Mouse (Mus musculus): ENCODE results near the gene Ecel1. TPM values are rescaled to one million over a fixed set of nuclear protein-coding genes. Genes with fewer than 3 reads are reported as not detected.

Gene Ecel1
- polyA plus RNA-seq, 1 experiment from 2014 or later: 0.20 TPM

DNA sequence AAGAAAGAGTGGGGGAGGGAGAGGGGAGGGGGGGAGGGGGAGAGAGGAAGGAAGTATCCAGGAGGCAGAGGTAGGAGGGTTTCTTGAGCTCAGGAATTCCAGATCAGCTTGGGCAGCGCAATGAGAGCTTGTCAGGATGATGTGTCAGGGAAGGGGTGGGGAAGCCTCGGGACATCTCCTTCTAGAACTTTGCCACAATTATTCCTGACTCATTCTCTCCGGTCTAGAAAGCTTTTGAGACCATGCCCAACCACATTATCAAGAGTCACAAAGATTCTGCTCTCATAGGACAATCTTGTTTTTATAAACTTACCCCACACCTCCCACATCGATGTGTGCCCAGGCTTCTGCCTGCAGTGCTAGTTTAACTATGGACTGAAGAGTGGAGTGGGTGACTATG is 24.5 kb downstream of the Ecel1 start:
- Histone ChIP-seq H3K27ac (ENCODE audit: low read depth, low read length) (no peak overlapping the region), H3K4me2 (replicated peaks; ENCODE audit: low read depth, low read length) (no peak overlapping the region), H3K9me3 (ENCODE audit: control insufficient read depth, low read length) (no peaks in the 10 kb centered on the region), H3K9ac (ENCODE audit: low read depth, low read length) (no peak overlapping the region), H3K27me3 (ENCODE audit: control insufficient read depth, insufficient read depth, low read length) (peaks cover 22% of the 10 kb centered on the region), H3K4me1 (ENCODE audit: control insufficient read depth, insufficient read depth, low read length) (no peaks in the 10 kb centered on the region), H3K36me3 (ENCODE audit: control insufficient read depth, insufficient read depth, low read length) (no peaks in the 10 kb centered on the region), H3K4me3 (ENCODE audit: low read length) (no peak overlapping the region)
- WGBS: 89% methylated on average over 4 of the region's 4 CpGs
- no peak for ATAC-seq (ENCODE audit: low FRiP score, low TSS enrichment)

DNA sequence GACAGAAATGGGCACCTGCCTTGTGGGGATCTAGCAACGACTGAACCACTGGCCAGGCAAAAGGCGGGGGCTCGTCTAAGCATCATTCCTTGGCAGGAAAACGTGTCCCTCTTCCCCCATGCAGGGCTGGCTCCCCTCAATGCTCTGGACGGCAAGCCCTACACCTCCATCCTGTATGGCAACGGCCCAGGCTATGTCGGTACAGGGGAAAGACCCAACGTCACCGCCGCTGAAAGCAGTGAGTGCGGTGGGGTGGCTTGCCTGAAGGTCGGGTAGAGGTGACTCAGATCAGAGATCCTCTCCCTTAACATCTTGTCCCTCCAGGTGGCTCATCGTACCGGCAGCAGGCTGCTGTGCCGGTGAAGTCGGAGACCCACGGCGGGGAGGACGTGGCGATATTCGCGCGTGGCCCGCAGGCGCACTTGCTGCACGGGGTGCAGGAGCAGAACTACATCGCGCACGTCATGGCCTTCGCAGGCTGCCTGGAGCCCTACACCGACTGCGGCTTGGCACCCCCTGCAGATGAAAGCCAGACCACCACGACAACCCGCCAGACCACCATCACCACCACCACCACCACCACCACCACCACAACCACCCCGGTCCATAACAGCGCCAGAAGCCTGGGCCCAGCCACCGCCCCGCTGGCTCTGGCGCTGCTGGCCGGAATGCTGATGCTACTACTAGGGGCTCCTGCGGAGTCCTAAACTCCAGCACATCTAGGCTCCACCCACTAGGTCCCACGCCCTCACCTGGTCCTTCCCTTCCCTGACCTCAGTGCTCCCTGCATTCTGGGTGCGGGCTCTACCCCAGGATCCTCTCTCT is 28.9 kb downstream of the Ecel1 start:
- 7% methylated on average over 40 of the region's 43 CpGs for WGBS
- H3K4me1 ChIP-seq (ENCODE audit: control insufficient read depth, insufficient read depth, low read length): no peaks in the 10 kb centered on the region
- ATAC-seq (ENCODE audit: low FRiP score, low TSS enrichment): peak; percentile 20; the same call in 1 of the 2 replicates
- peak overlapping the region; percentile 31 for H3K4me2 ChIP-seq (replicated peaks; ENCODE audit: low read depth, low read length)
- H3K4me3 ChIP-seq (ENCODE audit: low read length): peak overlapping the region; percentile 12; the same call in 1 of the 2 replicates
- H3K36me3 ChIP-seq (ENCODE audit: control insufficient read depth, insufficient read depth, low read length): no peaks in the 10 kb centered on the region
- peaks cover 30% of the 10 kb centered on the region for H3K27me3 ChIP-seq (ENCODE audit: control insufficient read depth, insufficient read depth, low read length)
- H3K9me3 ChIP-seq (ENCODE audit: control insufficient read depth, low read length): no peaks in the 10 kb centered on the region
- no peak overlapping the region for H3K27ac ChIP-seq (ENCODE audit: low read depth, low read length)
- 0 out of 2 replicates have a peak overlapping the region, but pooled peaks have one; percentile 7 for H3K9ac ChIP-seq (ENCODE audit: low read depth, low read length)

DNA sequence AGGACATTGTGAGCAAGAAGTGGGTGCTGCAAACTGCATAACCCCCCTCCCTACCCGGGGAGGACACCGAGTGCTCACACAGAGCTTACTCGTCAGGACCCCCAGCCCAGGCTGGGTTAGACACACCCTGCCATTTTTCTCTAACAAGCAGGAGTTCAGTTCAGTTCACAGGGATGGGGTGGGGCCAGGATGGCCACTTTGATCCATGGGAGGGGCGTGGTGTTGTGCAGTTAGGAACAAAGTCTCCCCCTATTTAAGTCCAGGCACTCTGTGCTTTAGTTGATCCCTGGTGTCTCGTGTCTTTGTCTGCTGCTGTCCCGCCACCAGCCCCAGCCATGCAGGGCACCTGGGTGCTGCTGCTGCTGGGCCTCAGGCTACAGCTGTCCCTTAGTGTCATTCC is 31.6 kb downstream of the Ecel1 start, which contains the start of gene Akp3:
Gene Akp3 (plus strand): TSS at position 301 of the 400 bp plus-strand sequence.
- peaks cover 30% of the 10 kb centered on the region for H3K27me3 ChIP-seq (ENCODE audit: control insufficient read depth, insufficient read depth, low read length)
- no peaks in the 10 kb centered on the region for H3K4me1 ChIP-seq (ENCODE audit: control insufficient read depth, insufficient read depth, low read length)
- no peak within 1 kb of the TSS for H3K9ac ChIP-seq (ENCODE audit: low read depth, low read length)
- no peak within 1 kb of the TSS for H3K4me3 ChIP-seq (ENCODE audit: low read length)
- ATAC-seq (ENCODE audit: low FRiP score, low TSS enrichment): no peak
- H3K9me3 ChIP-seq (ENCODE audit: control insufficient read depth, low read length): no peaks in the 10 kb centered on the region
- H3K27ac ChIP-seq (ENCODE audit: low read depth, low read length): no peak within 1 kb of the TSS
- no peaks in the 10 kb centered on the region for H3K36me3 ChIP-seq (ENCODE audit: control insufficient read depth, insufficient read depth, low read length)
- 72% methylated on average over 6 of the region's 6 CpGs for WGBS
- H3K4me2 ChIP-seq (replicated peaks; ENCODE audit: low read depth, low read length): no peak within 1 kb of the TSS

DNA sequence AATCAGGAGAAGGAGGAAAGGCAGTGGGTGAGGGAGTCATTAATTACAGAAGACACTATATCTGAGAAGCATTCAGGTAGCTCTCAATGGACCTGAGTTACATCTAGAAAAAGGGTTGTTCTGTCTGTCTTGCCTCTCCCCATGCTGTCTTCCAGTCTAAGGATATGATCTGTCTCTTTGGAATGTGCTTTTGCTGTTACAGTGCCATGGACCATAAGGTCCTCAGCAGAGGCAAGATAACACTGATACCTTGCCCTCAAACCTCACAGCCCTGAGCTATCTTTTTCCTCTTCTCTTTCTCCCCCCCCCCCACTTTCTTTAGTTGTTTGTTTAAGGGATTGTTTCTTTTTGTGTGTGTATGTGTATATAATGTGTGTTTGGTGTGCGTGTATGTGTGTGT is 41.5 kb downstream of the Ecel1 start:
- no peak overlapping the region for H3K27ac ChIP-seq (ENCODE audit: low read depth, low read length)
- no peaks in the 10 kb centered on the region for H3K27me3 ChIP-seq (ENCODE audit: control insufficient read depth, insufficient read depth, low read length)
- no peak overlapping the region for H3K9ac ChIP-seq (ENCODE audit: low read depth, low read length)
- 93% methylated on average over 1 of the region's 1 CpGs for WGBS
- no peak overlapping the region for H3K4me3 ChIP-seq (ENCODE audit: low read length)
- no peaks in the 10 kb centered on the region for H3K4me1 ChIP-seq (ENCODE audit: control insufficient read depth, insufficient read depth, low read length)
- H3K9me3 ChIP-seq (ENCODE audit: control insufficient read depth, low read length): no peaks in the 10 kb centered on the region
- no peak overlapping the region for H3K4me2 ChIP-seq (replicated peaks; ENCODE audit: low read depth, low read length)
- H3K36me3 ChIP-seq (ENCODE audit: control insufficient read depth, insufficient read depth, low read length): no peaks in the 10 kb centered on the region
- no peak for ATAC-seq (ENCODE audit: low FRiP score, low TSS enrichment)

DNA sequence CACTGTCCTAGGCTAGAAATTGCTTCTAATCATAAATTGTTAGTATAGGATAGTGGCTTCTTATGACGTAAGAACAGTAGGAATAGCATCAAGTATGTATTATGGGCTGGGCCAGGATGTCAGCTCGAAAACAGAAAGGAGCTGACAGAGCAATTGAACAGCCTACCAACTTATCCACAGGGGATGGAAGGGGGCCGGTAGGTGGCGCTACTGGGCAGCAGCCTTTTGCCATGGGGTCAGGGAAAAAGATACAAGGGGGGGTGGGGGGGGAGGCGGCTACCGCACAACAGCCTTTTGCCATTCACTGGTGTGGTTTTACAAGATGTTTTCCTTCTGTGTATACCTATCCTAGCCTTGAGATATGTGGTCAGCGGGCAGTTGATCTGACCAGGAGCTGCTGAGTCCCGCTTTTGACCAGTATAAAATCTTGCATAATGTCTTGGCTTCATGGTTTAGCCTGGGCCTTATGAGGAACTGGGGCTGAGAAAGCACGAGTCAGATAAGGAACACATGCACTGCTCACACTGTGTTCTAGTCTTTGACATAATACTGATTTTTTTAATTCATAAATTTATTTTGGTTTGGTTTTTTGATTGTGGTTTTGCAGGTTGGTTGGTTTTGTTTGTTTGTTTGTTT is 44.5 kb downstream of the Ecel1 start:
- ATAC-seq (ENCODE audit: low FRiP score, low TSS enrichment): no peak
- Histone ChIP-seq H3K4me2 (replicated peaks; ENCODE audit: low read depth, low read length) (no peak overlapping the region), H3K9ac (ENCODE audit: low read depth, low read length) (no peak overlapping the region), H3K4me1 (ENCODE audit: control insufficient read depth, insufficient read depth, low read length) (no peaks in the 10 kb centered on the region), H3K27me3 (ENCODE audit: control insufficient read depth, insufficient read depth, low read length) (no peaks in the 10 kb centered on the region), H3K9me3 (ENCODE audit: control insufficient read depth, low read length) (no peaks in the 10 kb centered on the region), H3K27ac (ENCODE audit: low read depth, low read length) (no peak overlapping the region), H3K4me3 (ENCODE audit: low read length) (no peak overlapping the region), H3K36me3 (ENCODE audit: control insufficient read depth, insufficient read depth, low read length) (no peaks in the 10 kb centered on the region)
- 45% methylated on average over 9 of the region's 9 CpGs for WGBS

DNA sequence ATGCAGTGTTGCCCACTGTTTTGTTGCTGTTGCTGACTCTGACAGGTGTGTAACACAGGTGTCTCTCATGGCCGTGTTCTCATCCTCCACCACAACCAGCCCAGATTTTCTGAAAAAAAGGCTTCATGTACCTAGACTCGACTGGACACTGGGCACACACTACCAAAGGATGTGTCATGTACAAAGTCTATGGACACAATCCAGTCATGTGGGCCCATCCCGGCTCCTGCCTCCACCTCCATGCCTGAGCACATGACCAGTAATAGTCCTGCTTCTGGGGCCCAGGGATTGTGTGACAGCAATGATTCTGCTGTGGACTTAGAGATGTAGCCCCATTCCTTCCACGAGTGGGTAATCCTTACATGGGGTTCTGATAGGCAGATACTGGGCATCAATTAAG is 47.8 kb downstream of the Ecel1 start:
- no peaks in the 10 kb centered on the region for H3K36me3 ChIP-seq (ENCODE audit: control insufficient read depth, insufficient read depth, low read length)
- 90% methylated on average over 4 of the region's 4 CpGs for WGBS
- H3K27me3 ChIP-seq (ENCODE audit: control insufficient read depth, insufficient read depth, low read length): no peaks in the 10 kb centered on the region
- H3K9me3 ChIP-seq (ENCODE audit: control insufficient read depth, low read length): no peaks in the 10 kb centered on the region
- H3K4me2 ChIP-seq (replicated peaks; ENCODE audit: low read depth, low read length): no peak overlapping the region
- no peaks in the 10 kb centered on the region for H3K4me1 ChIP-seq (ENCODE audit: control insufficient read depth, insufficient read depth, low read length)
- H3K27ac ChIP-seq (ENCODE audit: low read depth, low read length): no peak overlapping the region
- H3K9ac ChIP-seq (ENCODE audit: low read depth, low read length): no peak overlapping the region
- H3K4me3 ChIP-seq (ENCODE audit: low read length): no peak overlapping the region
- no peak for ATAC-seq (ENCODE audit: low FRiP score, low TSS enrichment)

DNA sequence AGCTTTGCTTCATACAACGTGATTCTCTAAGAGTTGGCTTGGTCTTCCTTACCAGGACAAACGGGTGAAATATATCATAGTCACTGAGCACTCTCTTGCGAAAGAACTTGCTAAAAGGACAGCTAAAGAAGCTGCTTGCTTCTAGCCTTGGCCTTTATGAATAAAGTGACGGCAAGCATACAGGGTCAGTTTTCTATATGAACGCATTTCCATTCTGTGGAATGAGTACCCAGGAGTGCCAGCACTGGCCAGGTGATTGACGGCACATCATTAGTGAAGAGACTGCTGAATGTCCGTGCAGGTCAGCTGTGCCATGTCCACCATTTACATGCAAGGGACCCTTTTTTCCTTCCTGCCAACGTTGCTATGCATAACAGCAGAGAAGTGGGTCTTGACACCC is 49.8 kb downstream of the Ecel1 start:
- no peak for ATAC-seq (ENCODE audit: low FRiP score, low TSS enrichment)
- Histone ChIP-seq H3K27ac (ENCODE audit: low read depth, low read length) (no peak overlapping the region), H3K9me3 (ENCODE audit: control insufficient read depth, low read length) (no peaks in the 10 kb centered on the region), H3K4me1 (ENCODE audit: control insufficient read depth, insufficient read depth, low read length) (no peaks in the 10 kb centered on the region), H3K27me3 (ENCODE audit: control insufficient read depth, insufficient read depth, low read length) (no peaks in the 10 kb centered on the region), H3K36me3 (ENCODE audit: control insufficient read depth, insufficient read depth, low read length) (no peaks in the 10 kb centered on the region), H3K4me2 (replicated peaks; ENCODE audit: low read depth, low read length) (no peak overlapping the region), H3K9ac (ENCODE audit: low read depth, low read length) (no peak overlapping the region), H3K4me3 (ENCODE audit: low read length) (no peak overlapping the region)
- WGBS: 76% methylated on average over 8 of the region's 8 CpGs

DNA sequence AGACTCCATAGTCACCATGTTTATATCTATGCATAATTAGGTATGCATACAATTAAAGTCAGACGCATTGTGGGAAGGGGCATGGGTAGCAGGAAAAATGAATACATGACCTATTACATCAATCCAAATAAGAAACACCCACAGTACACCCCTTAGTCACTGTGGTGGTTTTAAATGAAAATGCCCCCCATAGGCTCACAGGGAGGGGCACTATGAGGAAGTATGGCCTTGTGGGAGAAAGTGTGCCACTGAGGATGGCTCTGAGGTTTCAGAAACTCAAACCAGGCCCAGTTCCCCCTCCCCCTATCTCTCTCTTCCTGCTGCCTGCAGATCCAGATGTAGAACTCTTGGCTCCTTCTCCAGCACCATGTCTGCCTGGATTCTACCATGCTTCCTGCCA is 52.4 kb downstream of the Ecel1 start:
- H3K9ac ChIP-seq (ENCODE audit: low read depth, low read length): no peak overlapping the region
- no peaks in the 10 kb centered on the region for H3K9me3 ChIP-seq (ENCODE audit: control insufficient read depth, low read length)
- no peaks in the 10 kb centered on the region for H3K4me1 ChIP-seq (ENCODE audit: control insufficient read depth, insufficient read depth, low read length)
- H3K36me3 ChIP-seq (ENCODE audit: control insufficient read depth, insufficient read depth, low read length): no peaks in the 10 kb centered on the region
- no peak overlapping the region for H3K4me3 ChIP-seq (ENCODE audit: low read length)
- no peak overlapping the region for H3K27ac ChIP-seq (ENCODE audit: low read depth, low read length)
- no peak overlapping the region for H3K4me2 ChIP-seq (replicated peaks; ENCODE audit: low read depth, low read length)
- no peak for ATAC-seq (ENCODE audit: low FRiP score, low TSS enrichment)
- 72% methylated on average over 1 of the region's 1 CpGs for WGBS
- no peaks in the 10 kb centered on the region for H3K27me3 ChIP-seq (ENCODE audit: control insufficient read depth, insufficient read depth, low read length)

DNA sequence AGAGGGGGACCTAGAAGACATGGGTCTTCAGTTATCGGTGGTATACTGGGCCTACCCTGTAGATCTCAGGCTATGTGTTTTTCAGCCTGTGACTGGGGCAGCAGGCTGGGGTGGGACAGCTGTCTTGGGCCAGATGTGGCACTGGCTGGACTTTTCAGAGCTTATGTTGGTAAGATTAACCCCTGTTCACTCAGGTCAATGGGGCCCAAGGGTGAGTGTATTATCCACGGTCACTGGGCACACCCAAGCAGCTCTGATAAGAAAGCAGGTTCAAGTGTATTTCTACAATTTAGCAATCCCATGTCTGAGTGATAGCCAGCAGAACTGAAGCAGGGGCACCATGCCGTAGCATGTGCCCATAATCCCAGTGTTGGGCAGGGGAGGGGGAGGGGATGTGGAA is 54.2 kb downstream of the Ecel1 start:
- Histone ChIP-seq H3K27ac (ENCODE audit: low read depth, low read length) (no peak overlapping the region), H3K9ac (ENCODE audit: low read depth, low read length) (no peak overlapping the region), H3K4me3 (ENCODE audit: low read length) (no peak overlapping the region), H3K9me3 (ENCODE audit: control insufficient read depth, low read length) (no peaks in the 10 kb centered on the region), H3K4me2 (replicated peaks; ENCODE audit: low read depth, low read length) (no peak overlapping the region), H3K36me3 (ENCODE audit: control insufficient read depth, insufficient read depth, low read length) (no peaks in the 10 kb centered on the region), H3K4me1 (ENCODE audit: control insufficient read depth, insufficient read depth, low read length) (no peaks in the 10 kb centered on the region), H3K27me3 (ENCODE audit: control insufficient read depth, insufficient read depth, low read length) (no peaks in the 10 kb centered on the region)
- whole genome bisulfite sequencing: 92% methylated on average over 3 of the region's 3 CpGs
- ATAC-seq (ENCODE audit: low FRiP score, low TSS enrichment): no peak
